Mouse (Mus musculus) layer of hippocampus, adult 2 months (tissue): ENCODE measurements around the gene Gpr171. TPM values are rescaled to one million over a fixed set of nuclear protein-coding genes. Genes with fewer than 3 reads are reported as not detected.
"Not testable (repeated sequence)": the region's sequence is repeated elsewhere in the genome, so short reads cannot be mapped to it uniquely, and the experiment has no call there.

Experiments used
- DNase-seq, 2 experiments: peaks; one replicate each; pipeline ENCODE4 v3.0.0; 2022; ENCODE audit warnings: low spot score in 2 of 2
- H3K27ac ChIP-seq: fragments of 200-600 bp; 2 replicates; pipeline ENCODE4 v1.8.1; 2022
- H3K4me3 ChIP-seq: fragments of 200-600 bp; 2 replicates; pipeline ENCODE4 v1.8.1; 2022; ENCODE audit warnings: mild to moderate bottlenecking
- CTCF ChIP-seq: fragments of 200-600 bp; conservative IDR thresholded peaks from 2 replicates; pipeline ENCODE4 v1.8.1; 2022; ENCODE audit warnings: antibody characterized with exemption, mild to moderate bottlenecking, moderate library complexity
- total RNA-seq, 2 experiments: library from RNA; stranded (reverse); gene quantifications; 2 replicates each; pipeline ENCODE4 v1.2.3; 2021

The Gpr171 gene
- total RNA-seq, 2 experiments from 2014 or later, result not detected

DNA sequence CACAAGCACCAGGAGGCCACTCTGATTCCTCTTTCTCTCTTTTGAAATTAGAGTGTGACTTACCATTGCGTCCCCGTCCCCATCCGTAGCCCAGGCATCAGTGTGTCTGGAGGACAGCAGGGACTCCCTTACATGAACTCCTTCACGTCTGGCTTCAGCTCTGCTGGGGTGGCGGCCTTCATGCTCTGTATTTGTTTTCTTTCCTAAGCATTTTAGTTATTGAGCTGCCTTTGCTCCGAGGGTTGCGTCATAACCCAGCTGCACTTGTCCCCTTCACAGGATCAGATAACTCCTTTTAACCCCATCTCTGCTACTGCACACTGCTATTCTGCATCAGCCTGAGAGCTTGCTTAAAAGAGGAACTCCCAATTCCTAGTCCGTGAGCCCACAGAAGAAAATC is 28.8 kb upstream of the Gpr171 start:
- no peak for DNase-seq
- no peak for TF ChIP-seq CTCF
- Histone ChIP-seq H3K27ac (peak overlapping the region; percentile 67; the same call in 1 of the 2 replicates), H3K4me3 (no peak overlapping the region)

DNA sequence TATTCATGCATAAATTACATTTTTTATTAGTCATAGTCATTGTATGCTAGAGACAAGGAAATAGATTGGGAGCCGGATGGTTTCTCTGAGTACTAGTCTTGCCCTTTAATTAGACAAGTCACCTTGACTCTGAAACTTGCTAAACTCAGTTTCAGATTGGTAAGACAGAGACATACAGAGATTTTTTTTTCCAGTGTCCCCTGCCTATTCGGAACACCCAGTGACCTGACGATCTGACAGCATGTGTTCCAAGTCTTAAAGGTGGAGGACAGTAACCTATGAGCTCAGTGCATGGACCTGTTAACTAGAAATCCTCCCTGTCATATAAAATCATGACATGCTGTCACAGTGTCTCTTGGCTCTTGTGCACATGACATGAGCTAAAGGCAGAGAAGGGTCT is 27.9 kb upstream of the Gpr171 start:
- no peak overlapping the region for H3K27ac ChIP-seq
- DNase-seq, result no peak
- no peak overlapping the region for H3K4me3 ChIP-seq
- TF ChIP-seq CTCF, result no peak

DNA sequence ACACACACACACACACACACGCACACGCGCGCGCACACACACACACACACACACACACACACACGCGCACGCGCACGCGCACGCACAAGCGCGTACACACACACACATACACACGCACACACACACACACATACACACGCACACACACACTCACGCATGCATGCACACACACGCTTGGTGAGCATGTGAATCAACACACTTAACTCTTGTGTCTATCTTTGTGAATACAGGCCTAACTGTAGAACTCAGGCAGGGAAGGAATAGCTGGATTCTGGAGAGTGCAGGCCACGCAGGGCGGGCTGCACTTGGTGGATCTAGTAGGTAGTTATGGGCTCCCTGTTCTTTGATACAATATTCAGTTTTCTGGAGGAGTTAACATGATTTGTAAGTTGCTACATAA is 27.1 kb upstream of the Gpr171 start:
- no peak for DNase-seq
- Histone ChIP-seq H3K27ac (no peak overlapping the region), H3K4me3 (no peak overlapping the region)
- no peak for TF ChIP-seq CTCF

GRCm38 (mm10) chr3:59125783-59126555 is 24.3 kb upstream of the Gpr171 start:
- TF ChIP-seq CTCF, result no peak

GRCm38 (mm10) chr3:59125022-59125421 is 23.4 kb upstream of the Gpr171 start:
- Histone ChIP-seq H3K27ac (no peak overlapping the region), H3K4me3 (no peak overlapping the region)
- no peak for TF ChIP-seq CTCF
- no peak for DNase-seq

More at GRCm38 (mm10) chr3:59125783-59126555, 24.3 kb upstream of the Gpr171 start:
- Histone ChIP-seq H3K27ac (no peak overlapping the region), H3K4me3 (no peak overlapping the region)
- no peak for DNase-seq

- DNase-seq, result no peak
- peak overlapping the region; percentile 37; the same call in 1 of the 2 replicates for H3K27ac ChIP-seq
- no peak for TF ChIP-seq CTCF
- H3K4me3 ChIP-seq, result no peak overlapping the region
Observed at GRCm38 (mm10) chr3:59121780-59122449, 20.3 kb upstream of the Gpr171 start.

GRCm38 (mm10) chr3:59121067-59121730 is 19.6 kb upstream of the Gpr171 start:
- Histone ChIP-seq H3K27ac (peak overlapping the region; percentile 37; the same call in 1 of the 2 replicates), H3K4me3 (no peak overlapping the region)
- no peak for DNase-seq
- TF ChIP-seq CTCF, result no peak

- Histone ChIP-seq H3K4me3 (no peak overlapping the region), H3K27ac (no peak overlapping the region)
- no peak for TF ChIP-seq CTCF
- DNase-seq, result no peak
Observed at GRCm38 (mm10) chr3:59113973-59114517, 12.4 kb upstream of the Gpr171 start.

DNA sequence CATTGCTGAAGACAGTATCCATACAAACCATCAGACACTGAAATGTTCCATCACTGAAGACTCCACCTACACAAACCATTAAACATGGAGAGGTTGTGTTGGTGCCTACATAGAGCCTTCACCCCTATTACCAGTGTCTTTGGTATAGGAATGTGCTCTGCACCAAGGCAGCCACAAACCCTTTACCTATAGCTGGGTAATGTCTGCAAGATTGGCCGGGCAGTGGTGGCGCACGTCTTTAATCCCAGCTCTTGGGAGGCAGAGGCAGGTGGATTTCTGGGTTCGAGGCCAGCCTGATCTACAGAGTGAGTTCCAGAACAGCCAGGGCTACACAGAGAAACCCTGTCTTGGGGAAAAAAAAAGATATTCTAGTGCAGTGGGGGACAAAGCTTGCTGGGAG is 11.7 kb upstream of the Gpr171 start:
- not testable (repeated sequence) for H3K27ac ChIP-seq, DNase-seq, H3K4me3 ChIP-seq

DNA sequence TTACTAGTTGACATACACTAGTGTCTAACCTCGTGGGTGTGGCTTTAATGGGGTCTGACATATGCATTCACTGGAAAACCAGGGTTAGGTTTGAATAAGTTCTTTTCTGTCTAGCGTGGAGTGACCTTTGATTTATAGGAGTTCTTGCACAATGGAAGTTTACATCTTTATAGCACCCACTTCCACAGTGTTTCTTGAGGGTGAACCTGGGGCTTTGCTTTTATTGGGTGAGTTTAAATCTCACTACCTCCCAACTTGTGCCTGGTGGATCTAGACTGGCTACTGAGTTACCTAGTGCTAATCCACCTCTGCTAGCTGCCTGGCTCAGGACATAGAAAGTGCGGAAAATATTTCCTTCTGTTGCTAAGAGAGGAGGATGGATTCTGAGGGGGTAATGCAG is 10.3 kb upstream of the Gpr171 start:
- no peak for DNase-seq
- TF ChIP-seq CTCF, result no peak
- no peak overlapping the region for H3K4me3 ChIP-seq
- no peak overlapping the region for H3K27ac ChIP-seq

DNA sequence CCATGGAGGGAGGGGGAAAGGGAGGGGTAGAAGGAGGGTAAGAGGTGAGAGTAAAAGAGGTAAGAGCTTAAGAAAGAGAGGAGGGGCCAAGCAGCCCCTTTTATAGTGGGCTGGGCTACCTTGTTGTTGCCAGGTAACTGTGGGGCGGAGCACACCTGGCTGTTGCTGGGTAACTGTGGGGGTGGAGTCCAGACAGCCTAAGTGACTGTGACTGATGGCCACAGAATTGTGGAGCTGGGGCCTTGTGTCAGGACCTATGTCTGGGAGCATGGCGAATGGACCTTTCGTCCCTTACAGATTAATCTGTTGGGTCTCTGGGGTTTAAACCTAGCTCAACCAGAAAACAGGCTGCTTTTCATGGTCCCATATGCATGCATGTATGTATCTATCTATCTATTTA is 8.2 kb upstream of the Gpr171 start:
- H3K4me3 ChIP-seq, DNase-seq, H3K27ac ChIP-seq: not testable (repeated sequence)

- Histone ChIP-seq H3K4me3 (no peak overlapping the region), H3K27ac (no peak overlapping the region)
- no peak for TF ChIP-seq CTCF
- no peak for DNase-seq
Observed at GRCm38 (mm10) chr3:59107439-59107838, 5.8 kb upstream of the Gpr171 start.

DNA sequence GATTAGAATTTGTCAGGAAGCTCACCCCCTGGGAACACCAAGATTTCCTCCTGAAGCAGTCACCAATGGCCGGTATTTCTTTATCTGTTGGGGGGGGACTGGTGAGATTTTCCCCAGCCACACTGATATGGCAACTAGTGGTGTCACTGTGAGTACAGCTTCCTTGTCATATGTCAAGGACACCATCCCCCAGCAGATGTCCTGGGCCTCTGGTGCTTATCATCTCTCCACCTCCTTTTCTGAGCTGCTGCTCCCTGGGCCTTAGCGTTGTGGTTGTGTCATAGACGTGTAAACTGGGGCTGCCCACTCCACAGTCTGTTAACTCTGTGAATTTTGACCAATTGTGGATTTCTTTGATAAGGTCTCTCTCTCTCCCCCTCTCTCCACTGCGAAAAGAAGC is 2.8 kb upstream of the Gpr171 start:
- Histone ChIP-seq H3K4me3 (no peak overlapping the region), H3K27ac (no peak overlapping the region)
- no peak for DNase-seq
- TF ChIP-seq CTCF, result no peak
